Mouse (Mus musculus): ENCODE data around the gene Guk1. TPM values are rescaled to one million over a fixed set of nuclear protein-coding genes. Genes with fewer than 3 reads are reported as not detected.
"Not testable (repeated sequence)": the region's sequence is repeated elsewhere in the genome, so short reads cannot be mapped to it uniquely, and the experiment has no call there.

Guk1 gene
- total and polyA plus RNA-seq, 2 experiments, result 46.2 to 69.7 TPM

GRCm38 (mm10) chr11:59218389-59218998, 26.5 kb upstream of the Guk1 start:
- H3K36me3 ChIP-seq (ENCODE audit: control insufficient read depth, insufficient read depth, low read length), result peaks cover 11% of the 10 kb centered on the region; the same call in 1 of the 2 replicates
- 78% methylated on average over 4 of the region's 4 CpGs for WGBS
- TF ChIP-seq POLR2A (IDR thresholded peaks at IDR 0.05; ENCODE audit: extremely low read depth, insufficient read depth, low read length), result no peak
- no peak for TF ChIP-seq CTCF (IDR thresholded peaks at IDR 0.05; ENCODE audit: low read depth, low read length)
- H3K27me3 ChIP-seq (ENCODE audit: control insufficient read depth, insufficient read depth, low read length), result no peaks in the 10 kb centered on the region
- no peak overlapping the region for H3K4me3 ChIP-seq (ENCODE audit: insufficient read depth, low read depth, low read length)
- no peak overlapping the region for H3K9ac ChIP-seq (ENCODE audit: low read depth, low read length)
- H3K4me1 ChIP-seq (ENCODE audit: control insufficient read depth, insufficient read depth, low read length), result peaks cover 47% of the 10 kb centered on the region
- H3K27ac ChIP-seq (replicated peaks; ENCODE audit: insufficient read depth, low read depth, low read length), result no peak overlapping the region
- peaks cover 74% of the 10 kb centered on the region for H3K79me2 ChIP-seq (ENCODE audit: control insufficient read depth, insufficient read depth, low read length)
- DNase-seq (ENCODE audit: extremely low read depth, low read depth, low spot score), result no peak

- Histone ChIP-seq H3K79me2 (ENCODE audit: control insufficient read depth, insufficient read depth, low read length) (peaks cover 75% of the 10 kb centered on the region), H3K27me3 (ENCODE audit: control insufficient read depth, insufficient read depth, low read length) (no peaks in the 10 kb centered on the region), H3K4me3 (ENCODE audit: insufficient read depth, low read depth, low read length) (no peak overlapping the region), H3K27ac (replicated peaks; ENCODE audit: insufficient read depth, low read depth, low read length) (no peak overlapping the region), H3K4me1 (ENCODE audit: control insufficient read depth, insufficient read depth, low read length) (peaks cover 50% of the 10 kb centered on the region), H3K9ac (ENCODE audit: low read depth, low read length) (no peak overlapping the region), H3K36me3 (ENCODE audit: control insufficient read depth, insufficient read depth, low read length) (peaks cover 13% of the 10 kb centered on the region; the same call in 1 of the 2 replicates)
- TF ChIP-seq CTCF (IDR thresholded peaks at IDR 0.05; ENCODE audit: low read depth, low read length) (no peak), POLR2A (IDR thresholded peaks at IDR 0.05; ENCODE audit: extremely low read depth, insufficient read depth, low read length) (no peak)
- DNase-seq (ENCODE audit: extremely low read depth, low read depth, low spot score), result no peak
- 73% methylated on average over 3 of the region's 3 CpGs for WGBS
Measured at GRCm38 (mm10) chr11:59216955-59217354, 24.9 kb upstream of the Guk1 start.

DNA sequence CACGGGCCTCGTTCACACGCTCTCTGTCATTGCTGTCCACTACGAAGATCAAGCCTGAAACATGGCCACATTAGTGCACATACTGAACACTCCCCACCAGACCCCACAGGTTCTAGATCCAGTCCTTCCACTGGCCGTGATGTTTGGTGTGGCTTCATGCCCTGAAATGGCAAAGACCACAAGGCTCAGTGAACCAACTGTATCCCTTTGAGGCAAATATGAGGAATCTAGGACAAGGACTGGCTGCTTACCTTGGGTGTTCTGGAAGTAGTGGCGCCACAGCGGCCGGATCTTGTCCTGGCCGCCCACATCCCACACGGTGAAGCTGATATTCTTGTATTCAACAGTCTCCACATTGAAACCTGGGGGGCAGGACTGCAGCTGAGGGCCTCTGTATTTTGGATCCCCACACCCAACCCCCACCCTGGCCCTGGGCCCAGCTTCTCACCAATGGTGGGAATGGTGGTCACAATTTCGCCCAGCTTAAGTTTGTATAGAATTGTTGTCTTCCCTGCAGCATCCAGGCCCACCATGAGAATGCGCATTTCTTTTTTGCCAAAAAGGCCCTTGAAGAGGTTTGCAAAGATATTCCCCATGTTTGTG, 21.0 kb upstream of the Guk1 start:
- H3K36me3 ChIP-seq (ENCODE audit: control insufficient read depth, insufficient read depth, low read length), result peaks cover 23% of the 10 kb centered on the region
- H3K4me1 ChIP-seq (ENCODE audit: control insufficient read depth, insufficient read depth, low read length), result peaks cover 32% of the 10 kb centered on the region
- 78% methylated on average over 12 of the region's 12 CpGs for WGBS
- H3K27ac ChIP-seq (replicated peaks; ENCODE audit: insufficient read depth, low read depth, low read length), result no peak overlapping the region
- H3K4me3 ChIP-seq (ENCODE audit: insufficient read depth, low read depth, low read length), result no peak overlapping the region
- no peak for TF ChIP-seq POLR2A (IDR thresholded peaks at IDR 0.05; ENCODE audit: extremely low read depth, insufficient read depth, low read length)
- TF ChIP-seq CTCF (IDR thresholded peaks at IDR 0.05; ENCODE audit: low read depth, low read length), result no peak
- DNase-seq (ENCODE audit: extremely low read depth, low read depth, low spot score), result no peak
- peaks cover 43% of the 10 kb centered on the region for H3K79me2 ChIP-seq (ENCODE audit: control insufficient read depth, insufficient read depth, low read length)
- no peak overlapping the region for H3K9ac ChIP-seq (ENCODE audit: low read depth, low read length)
- H3K27me3 ChIP-seq (ENCODE audit: control insufficient read depth, insufficient read depth, low read length), result no peaks in the 10 kb centered on the region

DNA sequence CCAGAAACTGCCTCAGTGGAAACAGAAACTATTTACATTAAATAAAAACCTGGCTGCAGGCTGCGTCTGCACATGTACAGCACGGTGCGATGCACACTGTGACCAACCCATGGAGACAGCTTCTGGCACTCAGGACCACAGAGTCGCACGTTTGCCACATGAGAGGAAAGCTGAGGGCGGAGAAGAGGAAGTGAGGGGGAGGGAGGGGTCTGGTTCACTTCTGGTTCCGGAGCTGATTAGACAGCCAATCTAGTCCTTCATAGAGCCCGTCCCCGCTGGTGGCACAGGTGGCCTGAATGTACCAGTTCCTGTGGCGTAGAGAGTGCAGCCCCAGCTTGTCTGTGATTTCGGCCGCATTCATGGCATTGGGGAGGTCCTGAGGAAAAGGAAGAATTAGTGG, 20.3 kb upstream of the Guk1 start:
- 69% methylated on average over 12 of the region's 12 CpGs for WGBS
- Histone ChIP-seq H3K79me2 (ENCODE audit: control insufficient read depth, insufficient read depth, low read length) (peaks cover 36% of the 10 kb centered on the region), H3K36me3 (ENCODE audit: control insufficient read depth, insufficient read depth, low read length) (peaks cover 23% of the 10 kb centered on the region), H3K4me1 (ENCODE audit: control insufficient read depth, insufficient read depth, low read length) (peaks cover 31% of the 10 kb centered on the region)
- not testable (repeated sequence) for DNase-seq (ENCODE audit: extremely low read depth, low read depth, low spot score); H3K9ac ChIP-seq (ENCODE audit: low read depth, low read length); H3K4me3 ChIP-seq (ENCODE audit: insufficient read depth, low read depth, low read length); H3K27ac ChIP-seq (replicated peaks; ENCODE audit: insufficient read depth, low read depth, low read length); H3K27me3 ChIP-seq (ENCODE audit: control insufficient read depth, insufficient read depth, low read length)

- 90% methylated on average over 9 of the region's 9 CpGs for WGBS
- not testable (repeated sequence) for DNase-seq (ENCODE audit: extremely low read depth, low read depth, low spot score); H3K9ac ChIP-seq (ENCODE audit: low read depth, low read length); H3K27ac ChIP-seq (replicated peaks; ENCODE audit: insufficient read depth, low read depth, low read length); H3K27me3 ChIP-seq (ENCODE audit: control insufficient read depth, insufficient read depth, low read length); H3K4me3 ChIP-seq (ENCODE audit: insufficient read depth, low read depth, low read length)
- Histone ChIP-seq H3K36me3 (ENCODE audit: control insufficient read depth, insufficient read depth, low read length) (peaks cover 23% of the 10 kb centered on the region), H3K79me2 (ENCODE audit: control insufficient read depth, insufficient read depth, low read length) (peaks cover 30% of the 10 kb centered on the region), H3K4me1 (ENCODE audit: control insufficient read depth, insufficient read depth, low read length) (peaks cover 27% of the 10 kb centered on the region)
Measured at GRCm38 (mm10) chr11:59211561-59211960, 19.5 kb upstream of the Guk1 start.

GRCm38 (mm10) chr11:59210020-59210419, 18.0 kb upstream of the Guk1 start:
- DNase-seq (ENCODE audit: extremely low read depth, low read depth, low spot score), result no peak
- WGBS, result 69% methylated on average over 4 of the region's 4 CpGs
- H3K36me3 ChIP-seq (ENCODE audit: control insufficient read depth, insufficient read depth, low read length), result peaks cover 30% of the 10 kb centered on the region
- peaks cover 18% of the 10 kb centered on the region for H3K4me1 ChIP-seq (ENCODE audit: control insufficient read depth, insufficient read depth, low read length)
- H3K4me3 ChIP-seq (ENCODE audit: insufficient read depth, low read depth, low read length), result no peak overlapping the region
- no peak overlapping the region for H3K9ac ChIP-seq (ENCODE audit: low read depth, low read length)
- no peak overlapping the region for H3K27ac ChIP-seq (replicated peaks; ENCODE audit: insufficient read depth, low read depth, low read length)
- H3K79me2 ChIP-seq (ENCODE audit: control insufficient read depth, insufficient read depth, low read length), result peaks cover 19% of the 10 kb centered on the region; the same call in 1 of the 2 replicates
- TF ChIP-seq CTCF (IDR thresholded peaks at IDR 0.05; ENCODE audit: low read depth, low read length), result no peak
- H3K27me3 ChIP-seq (ENCODE audit: control insufficient read depth, insufficient read depth, low read length), result no peaks in the 10 kb centered on the region

Data from liver, adult 2 months (tissue).